In the genomic region with DNA sequence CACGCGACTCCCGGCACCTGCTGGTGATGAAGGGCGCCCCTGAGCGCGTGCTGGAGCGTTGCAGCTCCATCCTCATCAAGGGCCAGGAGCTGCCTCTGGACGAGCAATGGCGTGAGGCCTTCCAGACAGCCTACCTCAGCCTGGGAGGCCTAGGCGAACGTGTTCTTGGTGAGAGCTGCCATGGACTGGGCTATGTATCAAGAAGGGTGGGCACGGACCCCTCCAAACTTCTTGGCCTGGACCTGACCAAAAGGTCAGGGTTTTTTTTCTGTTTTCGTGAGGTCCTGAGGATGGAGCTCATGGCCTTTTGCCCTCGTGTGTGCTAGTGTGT, we compare ENCODE assay signal across 8 mouse cellular contexts. TPM values are rescaled to one million over a fixed set of nuclear protein-coding genes. Genes with fewer than 3 reads are reported as not detected.
DNase-seq lines count a peak whose midpoint lies in the region; ATAC-seq lines count a peak whose summit lies in the region.
"Had no signal": no experiment of that assay in that cellular context is flagged by ENCODE, and none has a peak within 500 bp of the region (broad histone marks: within the 10 kb centered on the region; RNA-seq: fewer than 3 reads in every experiment).

No protein-coding gene starts in this region.

- no peaks in the 10 kb centered on the region for H3K36me3 ChIP-seq in megakaryocyte, embryonic 14.5 days (replicated peaks; ENCODE audit: low read length)
- H3K36me3 ChIP-seq in forebrain, embryonic 14.5 days (ENCODE audit: control insufficient read depth, insufficient read depth, low read length), result no peaks in the 10 kb centered on the region
- H3K36me3 ChIP-seq in limb, embryonic 15.5 days, result no peaks in the 10 kb centered on the region
- no peaks in the 10 kb centered on the region for H3K36me3 ChIP-seq in stomach, embryonic 15.5 days

- DNase-seq in forebrain, embryonic 14.5 days (ENCODE audit: low spot score), result no peak
- no peak for DNase-seq in left cerebral cortex, adult 11 months (ENCODE audit: low spot score)
- no peak for DNase-seq in embryo, embryonic 10 days (ENCODE audit: low spot score)

- 7% methylated on average over 14 of the region's 14 CpGs for WGBS in forebrain, embryonic 14.5 days
- 11% methylated on average over 14 of the region's 14 CpGs for WGBS in limb, embryonic 15.5 days
- 9% methylated on average over 14 of the region's 14 CpGs for WGBS in stomach, embryonic 15.5 days

- peak overlapping the region; percentile 87 for H3K4me3 ChIP-seq in megakaryocyte, embryonic 14.5 days (replicated peaks)
- peak overlapping the region; percentile 22 for H3K4me3 ChIP-seq in forebrain, embryonic 14.5 days (ENCODE audit: low read depth, low read length)
- H3K4me3 ChIP-seq in limb, embryonic 15.5 days, result peak overlapping the region; percentile 35
- H3K4me3 ChIP-seq in stomach, embryonic 15.5 days (replicated peaks), result peak overlapping the region; percentile 38

- no peak for ATAC-seq in megakaryocyte, adult 5-6 weeks (ENCODE audit: poor library complexity, severe bottlenecking)
- ATAC-seq in forebrain, embryonic 14.5 days, result no peak
- ATAC-seq in limb, embryonic 15.5 days (ENCODE audit: insufficient number of reproducible peaks, low FRiP score, low TSS enrichment, low read depth), result no peak; the same call in 1 of the 2 replicates
- ATAC-seq in stomach, embryonic 15.5 days (ENCODE audit: insufficient read depth, low FRiP score, low read depth), result no peak

- H3K27ac ChIP-seq in forebrain, embryonic 14.5 days (ENCODE audit: low read depth, low read length), result no peak overlapping the region
- no peak overlapping the region for H3K27ac ChIP-seq in limb, embryonic 15.5 days
- no peak overlapping the region for H3K27ac ChIP-seq in stomach, embryonic 15.5 days

- H3K4me1 ChIP-seq in megakaryocyte, embryonic 14.5 days, result peaks cover 64% of the 10 kb centered on the region
- peaks cover 4% of the 10 kb centered on the region for H3K4me1 ChIP-seq in forebrain, embryonic 14.5 days (ENCODE audit: control insufficient read depth, insufficient read depth, low read length)
- H3K4me1 ChIP-seq in limb, embryonic 15.5 days, result peaks cover 12% of the 10 kb centered on the region
- H3K4me1 ChIP-seq in stomach, embryonic 15.5 days, result peaks cover 7% of the 10 kb centered on the region; the same call in 1 of the 2 replicates

- H3K9me3 ChIP-seq in megakaryocyte, embryonic 14.5 days, result 0 out of 2 replicates have a peak, but pooled peaks cover 3% of the 10 kb centered on the region
- H3K9me3 ChIP-seq in forebrain, embryonic 14.5 days (replicated peaks; ENCODE audit: control insufficient read depth, low read length), result no peaks in the 10 kb centered on the region
- H3K9me3 ChIP-seq in limb, embryonic 15.5 days, result no peaks in the 10 kb centered on the region
- no peaks in the 10 kb centered on the region for H3K9me3 ChIP-seq in stomach, embryonic 15.5 days

- H3K4me2 ChIP-seq in forebrain, embryonic 14.5 days (ENCODE audit: low read length), result peak overlapping the region; percentile 56
- H3K4me2 ChIP-seq in limb, embryonic 15.5 days, result peak overlapping the region; percentile 60
- peak overlapping the region; percentile 77 for H3K4me2 ChIP-seq in stomach, embryonic 15.5 days

- H3K9ac ChIP-seq in forebrain, embryonic 14.5 days (ENCODE audit: low read length), result peak overlapping the region; percentile 29; the same call in 1 of the 2 replicates
- no peak overlapping the region for H3K9ac ChIP-seq in limb, embryonic 15.5 days
- H3K9ac ChIP-seq in stomach, embryonic 15.5 days, result no peak overlapping the region

- peaks cover 73% of the 10 kb centered on the region for H3K27me3 ChIP-seq in megakaryocyte, embryonic 14.5 days (replicated peaks)
- H3K27me3 ChIP-seq in forebrain, embryonic 14.5 days (replicated peaks; ENCODE audit: control insufficient read depth, insufficient read depth, low read length), result peaks cover 11% of the 10 kb centered on the region
- peaks cover 38% of the 10 kb centered on the region for H3K27me3 ChIP-seq in limb, embryonic 15.5 days
- peaks cover 13% of the 10 kb centered on the region; the same call in 1 of the 2 replicates for H3K27me3 ChIP-seq in stomach, embryonic 15.5 days (replicated peaks)

RNA-seq across cellular contexts. Expression of gene Atp4a, which starts 5.7 kb away (rescaled TPM):
- 0.10 TPM in 1 of 2 replicates, not detected in the other for polyA plus RNA-seq in megakaryocyte, embryonic 14.5 days (2012; ENCODE audit: insufficient read depth, low replicate concordance)
- 0.71 and 1.3 TPM in 2 replicates for total RNA-seq in megakaryocyte, adult 5-6 weeks (2015)
- total RNA-seq in megakaryocyte, adult 5-6 weeks (2017), result 0.04 TPM in 1 of 2 replicates, not detected in the other
- polyA plus RNA-seq in forebrain, embryonic 14.5 days (2014; fragmentation: Nextera tagmentation; extraction: Ambion mirVana), result 0.84 and 1.2 TPM in 2 replicates
- 0.19 and 0.99 TPM in 2 replicates for polyA plus RNA-seq in limb, embryonic 15.5 days (2015; fragmentation: Nextera tagmentation; extraction: Ambion mirVana)
- 4.9 and 9.2 TPM in 2 replicates for polyA plus RNA-seq in stomach, embryonic 15.5 days (2015; fragmentation: Nextera tagmentation; extraction: Ambion mirVana)

RNA-seq across cellular contexts. Expression of gene Tmem147, which starts 11.7 kb away (rescaled TPM):
- 25.4 and 46.3 TPM in 2 replicates for polyA plus RNA-seq in megakaryocyte, embryonic 14.5 days (2012; ENCODE audit: insufficient read depth, low replicate concordance)
- 86.7 and 96.5 TPM in 2 replicates for total RNA-seq in megakaryocyte, adult 5-6 weeks (2015)
- 27.8 and 31.4 TPM in 2 replicates for total RNA-seq in megakaryocyte, adult 5-6 weeks (2017)
- 228 and 286 TPM in 2 replicates for polyA plus RNA-seq in forebrain, embryonic 14.5 days (2014; fragmentation: Nextera tagmentation; extraction: Ambion mirVana)
- 197 and 199 TPM in 2 replicates for polyA plus RNA-seq in limb, embryonic 15.5 days (2015; fragmentation: Nextera tagmentation; extraction: Ambion mirVana)
- 227 and 239 TPM in 2 replicates for polyA plus RNA-seq in stomach, embryonic 15.5 days (2015; fragmentation: Nextera tagmentation; extraction: Ambion mirVana)

RNA-seq across cellular contexts. Expression of gene 2200002J24Rik, which starts 19.0 kb away (rescaled TPM):
- not detected in 2 replicates for polyA plus RNA-seq in megakaryocyte, embryonic 14.5 days (2012; ENCODE audit: insufficient read depth, low replicate concordance)
- total RNA-seq in megakaryocyte, adult 5-6 weeks (2015), result not detected in 2 replicates
- total RNA-seq in megakaryocyte, adult 5-6 weeks (2017), result not detected in 2 replicates
- polyA plus RNA-seq in forebrain, embryonic 14.5 days (2014; fragmentation: Nextera tagmentation; extraction: Ambion mirVana), result not detected in 2 replicates
- 1.1 and 1.4 TPM in 2 replicates for polyA plus RNA-seq in limb, embryonic 15.5 days (2015; fragmentation: Nextera tagmentation; extraction: Ambion mirVana)
- 4.2 and 6.6 TPM in 2 replicates for polyA plus RNA-seq in stomach, embryonic 15.5 days (2015; fragmentation: Nextera tagmentation; extraction: Ambion mirVana)
- total RNA-seq: left cerebral cortex, postnatal 14 days had no signal

RNA-seq across cellular contexts. Expression of gene Gapdhs, which starts 25.8 kb away (rescaled TPM):
- not detected in 2 replicates for polyA plus RNA-seq in megakaryocyte, embryonic 14.5 days (2012; ENCODE audit: insufficient read depth, low replicate concordance)
- total RNA-seq in megakaryocyte, adult 5-6 weeks (2015), result not detected in 2 replicates
- total RNA-seq in megakaryocyte, adult 5-6 weeks (2017), result not detected in 2 replicates
- 0.57 and 0.59 TPM in 2 replicates for polyA plus RNA-seq in forebrain, embryonic 14.5 days (2014; fragmentation: Nextera tagmentation; extraction: Ambion mirVana)
- polyA plus RNA-seq in limb, embryonic 15.5 days (2015; fragmentation: Nextera tagmentation; extraction: Ambion mirVana), result 0.52 and 0.66 TPM in 2 replicates
- 0.50 and 0.73 TPM in 2 replicates for polyA plus RNA-seq in stomach, embryonic 15.5 days (2015; fragmentation: Nextera tagmentation; extraction: Ambion mirVana)
- total RNA-seq: left cerebral cortex, postnatal 14 days had no signal

RNA-seq across cellular contexts. Expression of gene Sbsn, which starts 33.6 kb away (rescaled TPM):
- polyA plus RNA-seq in megakaryocyte, embryonic 14.5 days (2012; ENCODE audit: insufficient read depth, low replicate concordance), result 0.21 TPM in 1 of 2 replicates, not detected in the other
- 0.22 and 3.2 TPM in 2 replicates for total RNA-seq in megakaryocyte, adult 5-6 weeks (2015)
- total RNA-seq in megakaryocyte, adult 5-6 weeks (2017), result 0.49 and 0.88 TPM in 2 replicates
- polyA plus RNA-seq in forebrain, embryonic 14.5 days (2014; fragmentation: Nextera tagmentation; extraction: Ambion mirVana), result 1.3 and 2.0 TPM in 2 replicates
- polyA plus RNA-seq in limb, embryonic 15.5 days (2015; fragmentation: Nextera tagmentation; extraction: Ambion mirVana), result 293 and 299 TPM in 2 replicates
- 8.4 and 17.9 TPM in 2 replicates for polyA plus RNA-seq in stomach, embryonic 15.5 days (2015; fragmentation: Nextera tagmentation; extraction: Ambion mirVana)

Comparison
In these comparisons a context has a peak if more than half of its experiments do, and no peak if none do; other contexts are left out.
1. H3K4me3 ChIP-seq: peak in every context shown above with its lines; median percentile 87 in megakaryocyte, embryonic 14.5 days; 38 in stomach, embryonic 15.5 days; 35 in limb, embryonic 15.5 days; 22 in forebrain, embryonic 14.5 days.